Mouse (Mus musculus): ENCODE results near the gene Thbs3.

Thbs3 gene

GRCm38 (mm10) chr3:89214681-89215411 is at the start of gene Thbs3:
Thbs3 (plus strand) TSS chr3:89215180.
- DNase-seq (ENCODE audit: low read depth, low spot score): no peak

GRCm38 (mm10) chr3:89165268-89165870 is 49.6 kb upstream of the Thbs3 start:
- no peak for DNase-seq (ENCODE audit: low read depth, low spot score)

- DNase-seq (ENCODE audit: low read depth, low spot score): no peak
Observed at GRCm38 (mm10) chr3:89166945-89167344, 48.0 kb upstream of the Thbs3 start.

GRCm38 (mm10) chr3:89174844-89175243 is 40.1 kb upstream of the Thbs3 start:
- DNase-seq (ENCODE audit: low read depth, low spot score): no peak

- DNase-seq (ENCODE audit: low read depth, low spot score): no peak
Observed at GRCm38 (mm10) chr3:89175544-89175943, 39.4 kb upstream of the Thbs3 start.

- no peak for DNase-seq (ENCODE audit: low read depth, low spot score)
Observed at GRCm38 (mm10) chr3:89176421-89176820, 38.6 kb upstream of the Thbs3 start.

GRCm38 (mm10) chr3:89177242-89178106 is 37.5 kb upstream of the Thbs3 start, which contains the start of gene Scamp3:
Scamp3 (plus strand) TSS chr3:89177473.
- DNase-seq (ENCODE audit: low read depth, low spot score): peak; percentile 99

- no peak for DNase-seq (ENCODE audit: low read depth, low spot score)
Observed at GRCm38 (mm10) chr3:89178107-89178385, 36.9 kb upstream of the Thbs3 start.

- no peak for DNase-seq (ENCODE audit: low read depth, low spot score)
Observed at GRCm38 (mm10) chr3:89179056-89179455, 35.9 kb upstream of the Thbs3 start.

- DNase-seq (ENCODE audit: low read depth, low spot score): no peak
Observed at GRCm38 (mm10) chr3:89181749-89182500, 33.1 kb upstream of the Thbs3 start.

- no peak for DNase-seq (ENCODE audit: low read depth, low spot score)
Observed at GRCm38 (mm10) chr3:89182531-89183057, 32.4 kb upstream of the Thbs3 start.

- DNase-seq (ENCODE audit: low read depth, low spot score): peak; percentile 93
Observed at GRCm38 (mm10) chr3:89183058-89183958, 31.7 kb upstream of the Thbs3 start, which contains the start of gene Fam189b. Fam189b (plus strand) TSS chr3:89183143.

- no peak for DNase-seq (ENCODE audit: low read depth, low spot score)
Observed at GRCm38 (mm10) chr3:89183959-89184315, 31.0 kb upstream of the Thbs3 start.

- peak; percentile 40 for DNase-seq (ENCODE audit: low read depth, low spot score)
Observed at GRCm38 (mm10) chr3:89187197-89187596, 27.8 kb upstream of the Thbs3 start.

GRCm38 (mm10) chr3:89187690-89188477 is 27.1 kb upstream of the Thbs3 start:
- no peak for DNase-seq (ENCODE audit: low read depth, low spot score)

GRCm38 (mm10) chr3:89188478-89188875 is 26.5 kb upstream of the Thbs3 start:
- DNase-seq (ENCODE audit: low read depth, low spot score): peak; percentile 61

GRCm38 (mm10) chr3:89190436-89190835 is 24.5 kb upstream of the Thbs3 start:
- no peak for DNase-seq (ENCODE audit: low read depth, low spot score)

- DNase-seq (ENCODE audit: low read depth, low spot score): no peak
Observed at GRCm38 (mm10) chr3:89193351-89193750, 21.6 kb upstream of the Thbs3 start.

- no peak for DNase-seq (ENCODE audit: low read depth, low spot score)
Observed at GRCm38 (mm10) chr3:89193853-89194252, 21.1 kb upstream of the Thbs3 start.
